Mouse (Mus musculus): ENCODE data around the gene Gm5114.
"Not testable (repeated sequence)": the region's sequence is repeated elsewhere in the genome, so short reads cannot be mapped to it uniquely, and the experiment has no call there.

DNA sequence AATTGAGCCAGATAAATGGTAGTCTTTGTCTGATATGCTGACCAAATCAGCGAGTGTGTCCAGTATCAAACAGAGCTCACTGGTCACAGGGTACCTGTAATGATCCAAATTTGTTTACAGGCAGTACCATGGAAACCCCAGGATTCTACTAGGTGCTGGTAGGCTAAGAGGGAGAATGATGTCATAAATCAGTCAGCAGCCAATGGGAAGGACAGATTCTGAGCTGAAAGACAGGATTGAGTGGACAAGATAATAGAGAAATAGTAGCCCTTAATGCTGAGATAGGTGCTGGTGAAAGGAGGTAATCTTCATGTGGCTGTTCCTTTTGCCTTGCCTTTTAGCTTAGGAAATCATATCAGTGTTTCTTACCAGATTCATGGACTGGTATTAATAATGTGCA lies at the start of gene Gm5114:
- not testable (repeated sequence) for TF ChIP-seq CTCF (IDR thresholded peaks at IDR 0.05; ENCODE audit: extremely low read depth, insufficient read length, insufficient replicate concordance, low read depth, low read length); POLR2A (IDR thresholded peaks at IDR 0.05; ENCODE audit: low read depth, low read length)

Data from small intestine, adult 2 months (tissue).